Mouse (Mus musculus) lung, adult 2 months (tissue): ENCODE data around the gene Rhbg.

Source experiments
- CTCF ChIP-seq: fragments of 200-500 bp; IDR thresholded peaks from 2 replicates; pipeline ENCODE4 v1.5.1; 2011; ENCODE audit warnings: mild to moderate bottlenecking, low read length, control low read depth; ENCODE audit not compliant: insufficient read depth
- POLR2A ChIP-seq: fragments of 200-500 bp; IDR thresholded peaks from 2 replicates; pipeline ENCODE4 v1.6.1; 2011; ENCODE audit warnings: low read depth, mild to moderate bottlenecking, control low read depth, low read length, borderline replicate concordance; ENCODE audit errors: extremely low read depth

DNA sequence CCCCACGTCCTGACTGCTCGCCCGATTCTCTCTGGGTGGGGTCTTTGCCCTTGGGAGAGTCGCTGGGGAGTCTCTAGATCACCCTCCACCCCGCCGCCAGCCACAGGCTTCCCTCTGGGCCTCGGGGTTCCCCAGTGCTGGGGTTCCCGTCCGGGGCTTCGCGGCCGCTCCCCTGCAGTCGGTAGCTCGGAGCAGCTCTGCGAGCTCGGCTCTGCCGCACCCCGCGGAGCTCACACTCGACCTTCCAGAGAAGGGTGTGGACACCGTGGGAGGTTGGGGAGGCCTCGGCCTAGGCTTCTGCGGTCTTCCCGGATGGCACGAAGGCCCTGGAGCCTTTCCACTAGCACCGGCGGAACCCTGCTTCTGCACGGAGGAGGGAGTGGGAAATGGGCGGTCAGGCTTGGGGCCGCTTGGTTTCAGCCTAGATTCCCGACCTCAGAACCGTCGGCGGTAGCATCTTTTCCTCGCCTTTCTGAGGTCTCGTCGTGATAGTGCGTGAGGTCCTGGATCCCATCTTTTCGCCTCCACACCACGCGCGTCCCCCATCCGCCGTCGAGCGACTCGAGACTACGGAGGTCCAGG is 39.4 kb downstream of the Rhbg start:
- TF ChIP-seq POLR2A: no peak
- TF ChIP-seq CTCF: no peak
